Mouse (Mus musculus) cortical plate, adult 2 months (tissue): Measurements from ENCODE around the gene Ect2l.

ENCODE experiments used
- CTCF ChIP-seq: fragments of 200-500 bp; IDR thresholded peaks from 2 replicates; pipeline ENCODE4 v1.5.1; 2011; ENCODE audit warnings: mild to moderate bottlenecking, control low read depth, low read length; ENCODE audit not compliant: insufficient read depth; ENCODE audit errors: extremely low read depth
- POLR2A ChIP-seq: fragments of 200-500 bp; IDR thresholded peaks from 2 replicates; pipeline ENCODE4 v1.6.1; 2011; ENCODE audit warnings: mild to moderate bottlenecking, low read length, control low read depth; ENCODE audit not compliant: insufficient read depth; ENCODE audit errors: extremely low read depth

DNA sequence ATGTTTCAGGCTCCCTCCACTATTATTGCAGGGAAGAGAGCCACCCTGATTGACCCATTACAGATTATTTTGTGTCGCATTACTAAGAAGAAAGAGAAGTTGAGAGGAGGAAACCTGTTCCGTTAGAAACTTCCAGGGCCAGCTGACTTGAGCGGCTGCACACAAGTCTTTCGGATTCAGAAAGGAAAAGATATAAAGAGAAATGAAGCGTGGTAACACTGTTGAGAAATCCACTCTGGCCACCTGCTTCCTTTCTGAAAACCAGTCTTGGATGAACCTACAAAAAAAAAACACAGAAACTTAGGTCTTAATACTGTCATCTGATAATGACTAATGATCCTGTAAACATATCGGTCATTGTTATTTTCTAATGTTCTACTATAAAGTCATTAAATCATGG is 35.6 kb downstream of the Ect2l start:
- no peak for TF ChIP-seq CTCF
- no peak for TF ChIP-seq POLR2A
